Mouse (Mus musculus): Measurements from ENCODE around the gene 4933417A18Rik. TPM values are rescaled to one million over a fixed set of nuclear protein-coding genes. Genes with fewer than 3 reads are reported as not detected.
"Not testable (repeated sequence)": the region's sequence is repeated elsewhere in the genome, so short reads cannot be mapped to it uniquely, and the experiment has no call there.

The 4933417A18Rik gene
- not detected in 2 replicates for polyA plus RNA-seq (2015; fragmentation: Nextera tagmentation; extraction: Ambion mirVana)

DNA sequence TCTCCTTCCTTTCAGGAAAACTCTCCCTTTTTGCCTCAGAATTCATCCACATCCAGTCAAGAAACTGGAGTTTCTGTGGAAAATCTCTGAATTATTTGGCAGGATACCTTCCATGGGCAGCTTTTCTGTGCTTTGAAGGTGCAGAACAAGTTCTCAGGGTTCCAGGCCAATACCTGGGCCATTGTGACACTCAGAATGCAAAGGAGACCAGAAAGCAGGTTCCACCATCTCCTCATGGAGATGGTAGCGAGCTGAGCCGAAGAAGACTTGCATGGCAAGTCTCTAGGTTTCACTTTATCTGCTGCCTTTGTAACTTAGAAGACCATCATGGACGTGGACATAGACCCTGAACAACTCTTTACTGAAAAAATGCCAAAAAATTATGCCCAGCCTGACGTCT lies at the start of gene 4933417A18Rik, which contains the start of gene Fam217a:
Gene 4933417A18Rik (plus strand): TSS at position 200 of the 400 bp plus-strand sequence.
Gene Fam217a (minus strand): TSS at position 101 of the 400 bp plus-strand sequence.
- Histone ChIP-seq H3K9me3 (replicated peaks; ENCODE audit: control insufficient read depth, low read length, poor library complexity, severe bottlenecking) (no peaks in the 10 kb centered on the region), H3K4me2 (ENCODE audit: low read length) (no peak within 1 kb of the TSS), H3K27ac (ENCODE audit: low read length) (no peak within 1 kb of the TSS), H3K4me1 (ENCODE audit: control insufficient read depth, insufficient read depth, low read length) (no peaks in the 10 kb centered on the region), H3K4me3 (ENCODE audit: low read depth, low read length) (no peak within 1 kb of the TSS), H3K27me3 (ENCODE audit: control insufficient read depth, insufficient read depth, low read depth, low read length) (no peaks in the 10 kb centered on the region), H3K9ac (ENCODE audit: low read depth, low read length) (no peak within 1 kb of the TSS), H3K36me3 (ENCODE audit: control insufficient read depth, insufficient read depth, low read length) (no peaks in the 10 kb centered on the region)
- ATAC-seq, result no peak
- WGBS, result 84% methylated on average over 4 of the region's 4 CpGs

DNA sequence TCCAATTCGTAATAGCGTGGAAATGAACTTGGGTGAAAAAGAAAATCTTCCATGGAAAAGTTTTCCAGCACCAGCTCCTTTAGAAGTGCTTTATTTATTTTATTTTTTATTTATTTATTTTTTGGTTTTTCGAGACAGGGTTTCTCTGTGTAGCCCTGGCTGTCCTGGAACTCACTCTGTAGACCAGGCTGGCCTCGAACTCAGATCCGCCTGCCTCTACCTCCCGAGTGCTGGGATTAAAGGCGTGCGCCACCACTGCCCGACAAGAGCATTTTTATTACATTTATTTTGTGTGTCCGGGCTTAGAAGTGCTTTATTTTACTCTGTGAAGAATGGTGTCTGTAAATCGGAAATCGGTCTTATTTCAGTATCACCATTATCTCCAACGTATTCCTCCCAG lies 49.5 kb upstream of the 4933417A18Rik start:
- peak overlapping the region; percentile 90 for H3K4me3 ChIP-seq (ENCODE audit: low read depth, low read length)
- H3K36me3 ChIP-seq (ENCODE audit: control insufficient read depth, insufficient read depth, low read length); H3K27me3 ChIP-seq (ENCODE audit: control insufficient read depth, insufficient read depth, low read depth, low read length); H3K9me3 ChIP-seq (replicated peaks; ENCODE audit: control insufficient read depth, low read length, poor library complexity, severe bottlenecking): not testable (repeated sequence)
- H3K4me1 ChIP-seq (ENCODE audit: control insufficient read depth, insufficient read depth, low read length), result peaks cover 26% of the 10 kb centered on the region
- 21% methylated on average over 13 of the region's 13 CpGs for WGBS
- peak overlapping the region; percentile 95 for H3K27ac ChIP-seq (ENCODE audit: low read length)
- peak overlapping the region; percentile 68 for H3K4me2 ChIP-seq (ENCODE audit: low read length)
- H3K9ac ChIP-seq (ENCODE audit: low read depth, low read length), result peak overlapping the region; percentile 90
- ATAC-seq, result peak; percentile 51

DNA sequence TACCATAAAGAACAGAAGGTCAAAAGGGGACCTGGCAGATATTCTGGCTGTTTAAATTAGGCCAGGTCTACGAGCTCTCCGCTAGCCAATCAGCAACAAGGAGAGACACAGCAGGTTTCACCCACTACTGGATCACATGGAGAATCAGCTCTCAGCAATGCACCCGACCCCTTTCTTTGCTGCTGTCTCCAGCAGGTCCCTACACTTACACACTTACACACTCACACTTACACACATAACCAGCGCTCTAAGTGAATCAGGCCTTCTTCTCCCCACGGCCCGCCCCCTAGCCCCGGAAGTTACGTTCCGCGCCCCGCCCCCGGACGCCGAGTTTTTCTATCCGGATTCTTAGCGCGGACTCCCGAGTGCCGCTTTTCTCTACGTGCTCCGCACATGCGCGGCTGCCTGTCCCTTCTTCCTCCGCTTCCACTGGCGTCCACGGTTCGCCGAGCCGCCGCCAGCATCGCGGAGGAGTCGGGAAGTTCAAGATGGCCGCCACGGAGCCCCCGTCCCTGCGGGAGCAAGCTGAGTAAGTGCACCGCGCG lies 49.0 kb upstream of the 4933417A18Rik start, which contains the start of gene Prpf4b:
Gene Prpf4b (plus strand): TSS at position 137 of the 545 bp plus-strand sequence.
- H3K9me3 ChIP-seq (replicated peaks; ENCODE audit: control insufficient read depth, low read length, poor library complexity, severe bottlenecking), result no peaks in the 10 kb centered on the region
- peak within 1 kb of the TSS; percentile 95 for H3K27ac ChIP-seq (ENCODE audit: low read length)
- H3K4me1 ChIP-seq (ENCODE audit: control insufficient read depth, insufficient read depth, low read length), result peaks cover 26% of the 10 kb centered on the region
- under 1% methylated on average over 40 of the region's 40 CpGs for WGBS
- no peaks in the 10 kb centered on the region for H3K27me3 ChIP-seq (ENCODE audit: control insufficient read depth, insufficient read depth, low read depth, low read length)
- peak; percentile 86 for ATAC-seq
- H3K4me2 ChIP-seq (ENCODE audit: low read length), result peak within 1 kb of the TSS; percentile 68
- peak within 1 kb of the TSS; percentile 90 for H3K4me3 ChIP-seq (ENCODE audit: low read depth, low read length)
- peak within 1 kb of the TSS; percentile 90 for H3K9ac ChIP-seq (ENCODE audit: low read depth, low read length)
- no peaks in the 10 kb centered on the region for H3K36me3 ChIP-seq (ENCODE audit: control insufficient read depth, insufficient read depth, low read length)

GRCm38 (mm10) chr13:34875741-34876445 lies 48.3 kb upstream of the 4933417A18Rik start:
- H3K4me1 ChIP-seq (ENCODE audit: control insufficient read depth, insufficient read depth, low read length), result peaks cover 26% of the 10 kb centered on the region
- H3K9me3 ChIP-seq (replicated peaks; ENCODE audit: control insufficient read depth, low read length, poor library complexity, severe bottlenecking), result no peaks in the 10 kb centered on the region
- WGBS, result under 1% methylated on average over 47 of the region's 50 CpGs
- peak; percentile 27 for ATAC-seq
- peak overlapping the region; percentile 95 for H3K27ac ChIP-seq (ENCODE audit: low read length)
- H3K36me3 ChIP-seq (ENCODE audit: control insufficient read depth, insufficient read depth, low read length), result no peaks in the 10 kb centered on the region
- H3K4me3 ChIP-seq (ENCODE audit: low read depth, low read length), result peak overlapping the region; percentile 90
- no peaks in the 10 kb centered on the region for H3K27me3 ChIP-seq (ENCODE audit: control insufficient read depth, insufficient read depth, low read depth, low read length)
- peak overlapping the region; percentile 61 for H3K4me2 ChIP-seq (ENCODE audit: low read length)
- peak overlapping the region; percentile 90 for H3K9ac ChIP-seq (ENCODE audit: low read depth, low read length)

DNA sequence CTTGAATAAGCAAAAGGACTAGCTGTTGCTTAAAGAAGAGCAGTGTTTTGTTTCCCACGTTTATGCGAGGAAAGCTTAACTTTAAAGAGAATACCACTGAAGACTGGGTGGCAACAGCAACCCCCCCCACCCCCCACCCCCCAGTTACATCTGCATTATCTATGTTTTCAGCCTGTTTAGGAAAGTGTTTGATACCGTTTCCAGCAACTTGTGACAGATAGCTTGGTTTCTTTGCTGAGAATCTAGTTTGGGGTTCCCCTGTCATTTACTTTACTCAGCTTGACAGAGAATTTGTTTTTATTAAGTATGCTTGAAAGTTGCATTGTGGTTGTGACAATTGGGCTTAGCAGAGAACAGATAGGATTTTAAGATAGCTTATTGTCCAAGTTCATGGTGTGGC lies 47.7 kb upstream of the 4933417A18Rik start:
- Histone ChIP-seq H3K9me3 (replicated peaks; ENCODE audit: control insufficient read depth, low read length, poor library complexity, severe bottlenecking) (no peaks in the 10 kb centered on the region), H3K27ac (ENCODE audit: low read length) (no peak overlapping the region), H3K36me3 (ENCODE audit: control insufficient read depth, insufficient read depth, low read length) (no peaks in the 10 kb centered on the region), H3K4me3 (ENCODE audit: low read depth, low read length) (peak overlapping the region; percentile 90), H3K27me3 (ENCODE audit: control insufficient read depth, insufficient read depth, low read depth, low read length) (no peaks in the 10 kb centered on the region), H3K9ac (ENCODE audit: low read depth, low read length) (peak overlapping the region; percentile 90; the same call in 1 of the 2 replicates), H3K4me1 (ENCODE audit: control insufficient read depth, insufficient read depth, low read length) (peaks cover 26% of the 10 kb centered on the region), H3K4me2 (ENCODE audit: low read length) (peak overlapping the region; percentile 61)
- ATAC-seq, result no peak
- 5% methylated on average over 3 of the region's 3 CpGs for WGBS

DNA sequence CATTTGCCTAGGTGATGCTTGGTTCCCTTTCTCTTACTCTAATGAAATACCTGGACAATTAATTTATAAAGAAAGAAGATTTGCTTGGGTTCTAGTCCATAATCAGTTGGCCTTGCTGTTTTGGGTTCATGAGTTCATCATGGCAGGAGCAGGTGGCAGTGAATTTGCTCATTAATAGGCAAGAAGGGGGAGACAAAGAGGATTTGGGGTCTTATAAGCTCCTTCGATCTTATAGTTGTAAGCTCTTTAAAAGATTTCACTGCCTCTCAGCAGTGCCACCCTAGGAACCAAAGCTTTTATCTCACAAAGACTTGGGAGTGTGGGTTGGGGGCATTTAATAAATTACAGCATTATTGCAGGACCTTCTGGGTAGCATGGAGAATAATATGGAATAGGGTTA lies 31.3 kb upstream of the 4933417A18Rik start:
- H3K9me3 ChIP-seq (replicated peaks; ENCODE audit: control insufficient read depth, low read length, poor library complexity, severe bottlenecking), result no peaks in the 10 kb centered on the region
- no peak for ATAC-seq
- 30% methylated on average over 1 of the region's 1 CpGs for WGBS
- no peak overlapping the region for H3K4me2 ChIP-seq (ENCODE audit: low read length)
- no peaks in the 10 kb centered on the region for H3K4me1 ChIP-seq (ENCODE audit: control insufficient read depth, insufficient read depth, low read length)
- no peaks in the 10 kb centered on the region for H3K27me3 ChIP-seq (ENCODE audit: control insufficient read depth, insufficient read depth, low read depth, low read length)
- H3K4me3 ChIP-seq (ENCODE audit: low read depth, low read length), result no peak overlapping the region
- H3K27ac ChIP-seq (ENCODE audit: low read length), result no peak overlapping the region
- peaks cover 35% of the 10 kb centered on the region for H3K36me3 ChIP-seq (ENCODE audit: control insufficient read depth, insufficient read depth, low read length)
- no peak overlapping the region for H3K9ac ChIP-seq (ENCODE audit: low read depth, low read length)

DNA sequence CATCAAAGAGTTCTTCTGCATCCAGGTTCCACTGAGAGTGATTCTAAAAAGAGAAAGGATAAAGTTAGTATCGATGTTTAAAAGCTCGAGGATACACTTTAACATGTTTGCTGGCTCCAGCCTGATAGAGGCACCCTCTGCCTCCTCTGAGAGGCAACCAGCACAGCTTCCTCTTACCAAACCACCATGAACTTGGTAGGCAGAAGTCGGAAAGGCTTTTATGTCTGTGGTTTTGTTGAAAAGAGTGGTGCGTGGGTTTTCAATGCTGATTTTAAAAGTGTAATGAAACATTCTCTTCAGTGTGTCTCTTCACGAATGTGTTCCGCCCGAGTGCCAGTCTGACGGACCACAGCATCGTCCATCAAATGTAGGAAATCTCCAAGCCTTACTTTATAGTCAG lies 9.6 kb upstream of the 4933417A18Rik start:
- WGBS, result 82% methylated on average over 9 of the region's 9 CpGs
- H3K27me3 ChIP-seq (ENCODE audit: control insufficient read depth, insufficient read depth, low read depth, low read length), result no peaks in the 10 kb centered on the region
- no peaks in the 10 kb centered on the region for H3K9me3 ChIP-seq (replicated peaks; ENCODE audit: control insufficient read depth, low read length, poor library complexity, severe bottlenecking)
- no peak overlapping the region for H3K4me3 ChIP-seq (ENCODE audit: low read depth, low read length)
- H3K4me1 ChIP-seq (ENCODE audit: control insufficient read depth, insufficient read depth, low read length), result no peaks in the 10 kb centered on the region
- H3K4me2 ChIP-seq (ENCODE audit: low read length), result no peak overlapping the region
- H3K36me3 ChIP-seq (ENCODE audit: control insufficient read depth, insufficient read depth, low read length), result no peaks in the 10 kb centered on the region
- no peak overlapping the region for H3K9ac ChIP-seq (ENCODE audit: low read depth, low read length)
- H3K27ac ChIP-seq (ENCODE audit: low read length), result no peak overlapping the region
- ATAC-seq, result no peak

DNA sequence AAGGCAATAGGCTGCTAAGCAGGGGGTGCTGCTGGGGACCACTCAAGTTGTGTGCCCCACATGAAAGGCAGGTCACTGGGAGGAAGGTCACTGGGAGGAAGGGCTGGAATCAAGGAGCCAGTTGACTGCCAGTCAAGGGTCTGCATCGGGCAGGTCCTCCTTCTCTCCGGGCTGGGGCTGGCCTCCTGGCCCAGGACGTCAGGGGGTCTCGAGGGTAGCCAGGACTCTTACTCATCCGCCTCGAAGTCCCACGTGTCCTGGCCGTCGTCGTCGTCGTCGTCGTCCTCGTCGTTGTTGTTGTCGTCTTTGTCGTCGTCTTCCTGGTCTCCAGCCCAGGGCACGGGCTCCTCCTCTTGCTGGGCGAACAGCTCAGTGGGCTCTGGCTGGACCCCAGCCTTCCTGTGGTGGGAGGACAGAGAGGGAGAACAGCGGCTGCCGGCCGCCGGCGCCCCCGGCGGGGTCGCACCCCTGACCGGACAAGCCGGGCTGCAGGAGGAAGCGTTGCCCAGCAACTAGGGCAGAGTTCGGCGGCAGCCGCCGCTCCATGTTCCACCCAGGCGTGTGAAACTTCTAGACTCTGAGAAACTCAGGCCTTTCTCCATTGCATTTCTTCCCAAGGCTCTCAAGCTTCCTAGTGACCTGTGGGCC lies 7.6 kb upstream of the 4933417A18Rik start:
- 41% methylated on average over 36 of the region's 37 CpGs for WGBS
- no peak overlapping the region for H3K9ac ChIP-seq (ENCODE audit: low read depth, low read length)

More for the DNA sequence above, 7.6 kb upstream of the 4933417A18Rik start:
- peak; percentile 54 for ATAC-seq
- peak overlapping the region; percentile 52 for H3K4me2 ChIP-seq (ENCODE audit: low read length)
- H3K4me3 ChIP-seq (ENCODE audit: low read depth, low read length), result peak overlapping the region; percentile 24
- H3K27me3 ChIP-seq (ENCODE audit: control insufficient read depth, insufficient read depth, low read depth, low read length), result no peaks in the 10 kb centered on the region
- no peaks in the 10 kb centered on the region for H3K36me3 ChIP-seq (ENCODE audit: control insufficient read depth, insufficient read depth, low read length)
- no peaks in the 10 kb centered on the region for H3K9me3 ChIP-seq (replicated peaks; ENCODE audit: control insufficient read depth, low read length, poor library complexity, severe bottlenecking)
- H3K27ac ChIP-seq (ENCODE audit: low read length), result no peak overlapping the region
- H3K4me1 ChIP-seq (ENCODE audit: control insufficient read depth, insufficient read depth, low read length), result no peaks in the 10 kb centered on the region
